Mouse (Mus musculus) heart, postnatal 4 days (tissue): Measurements from ENCODE around the gene Moap1. TPM values are rescaled to one million over a fixed set of nuclear protein-coding genes. Genes with fewer than 3 reads are reported as not detected.

Source experiments
- DNase-seq: peaks from one replicate; pipeline ENCODE4 v3.0.0; 2021
- total RNA-seq, 2 experiments: library from RNA; stranded (reverse); gene quantifications; 2 replicates each; pipeline ENCODE4 v1.2.3; 2021

The Moap1 gene
- total RNA-seq, 2 experiments from 2014 or later = 8.2 to 11.4 TPM

DNA sequence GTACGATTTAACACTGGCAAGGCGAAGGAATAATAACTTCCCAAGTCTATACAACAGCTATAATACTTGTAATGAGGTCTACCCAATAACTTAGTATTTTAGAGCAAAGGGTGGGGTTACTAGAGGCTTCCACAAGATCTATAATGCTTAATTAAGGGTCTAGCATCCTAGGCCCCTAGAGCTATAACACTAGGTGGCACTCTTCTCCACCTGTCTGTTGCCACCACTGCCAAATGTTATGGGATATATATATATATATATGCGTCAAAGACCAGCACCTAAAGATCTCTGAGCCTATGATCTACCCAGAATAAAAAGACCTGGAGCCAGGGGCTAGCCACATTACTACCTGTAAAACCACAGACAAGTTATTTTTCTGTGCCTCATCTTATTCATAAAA lies 3.2 kb downstream of the Moap1 start:
- DNase-seq = no peak

- no peak for DNase-seq
Measured at GRCm38 (mm10) chr12:102739096-102739495, 4.4 kb downstream of the Moap1 start.

DNA sequence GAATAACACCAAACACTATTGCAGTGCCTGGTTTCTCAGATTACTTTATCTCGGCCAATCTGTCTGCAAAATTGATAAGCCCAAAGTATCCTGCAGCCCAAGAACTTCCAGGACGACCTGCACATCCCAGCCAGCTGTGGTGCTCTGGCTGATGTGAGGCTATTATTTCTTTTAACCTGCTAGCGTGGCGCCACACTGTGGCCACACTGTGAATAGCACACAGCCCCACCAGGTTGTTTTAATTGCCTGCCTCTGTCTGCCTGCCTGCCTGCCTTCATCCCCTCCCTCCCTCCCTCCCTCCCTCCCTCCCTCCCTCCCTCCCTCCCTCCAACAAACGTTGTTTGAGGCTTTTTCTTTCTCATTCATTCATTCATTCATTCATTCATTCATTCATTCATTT lies 10.1 kb downstream of the Moap1 start:
- peak; percentile 77 for DNase-seq

- no peak for DNase-seq
Measured at GRCm38 (mm10) chr12:102730798-102731619, 12.5 kb downstream of the Moap1 start.

GRCm38 (mm10) chr12:102729855-102730797 lies 13.3 kb downstream of the Moap1 start:
- peak; percentile 59 for DNase-seq

GRCm38 (mm10) chr12:102725761-102726175 lies 17.7 kb downstream of the Moap1 start:
- DNase-seq = no peak

- DNase-seq = no peak
Measured at GRCm38 (mm10) chr12:102725146-102725545, 18.3 kb downstream of the Moap1 start.

- no peak for DNase-seq
Measured at GRCm38 (mm10) chr12:102723861-102724260, 19.6 kb downstream of the Moap1 start.

DNA sequence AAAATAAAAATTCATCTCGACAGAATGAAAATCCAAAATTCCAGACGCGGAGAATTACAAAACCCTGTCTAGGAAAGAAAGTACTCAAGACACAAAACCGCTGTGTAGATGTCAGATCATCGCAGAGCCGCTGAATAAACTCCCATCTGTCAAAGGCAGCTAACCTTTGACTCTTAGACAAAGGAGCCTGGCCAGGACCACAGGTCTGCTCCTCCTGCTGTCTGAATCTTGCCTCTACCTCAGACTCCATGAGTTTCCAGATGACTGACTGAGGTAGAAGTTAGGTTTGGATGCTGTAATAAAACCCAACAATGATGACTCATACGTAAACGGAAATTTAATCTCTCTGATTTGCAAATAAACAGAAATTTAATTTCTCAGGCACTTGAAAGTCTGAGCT lies 20.5 kb downstream of the Moap1 start:
- no peak for DNase-seq

DNA sequence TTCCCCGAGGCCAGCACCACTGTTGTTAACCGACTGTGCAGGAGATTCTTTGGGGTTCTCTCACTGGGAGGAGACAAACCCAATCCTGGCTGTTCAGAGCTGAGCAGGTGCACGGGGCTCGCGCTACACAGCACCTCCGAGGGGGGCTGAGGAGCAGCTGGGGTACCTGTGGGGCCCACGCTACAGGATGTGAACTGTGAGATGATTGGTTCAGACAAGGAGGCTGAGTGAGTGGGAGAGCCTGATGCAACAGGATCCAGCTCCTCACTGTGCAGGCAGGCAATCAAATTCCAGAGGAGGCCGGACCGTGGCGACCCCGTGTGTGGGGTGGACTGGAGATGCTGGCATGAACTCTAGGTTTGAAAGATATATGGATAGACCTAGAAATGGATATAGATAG lies 21.0 kb downstream of the Moap1 start:
- DNase-seq = no peak

- DNase-seq = peak; percentile 51
Measured at GRCm38 (mm10) chr12:102719552-102720315, 23.7 kb downstream of the Moap1 start.

DNA sequence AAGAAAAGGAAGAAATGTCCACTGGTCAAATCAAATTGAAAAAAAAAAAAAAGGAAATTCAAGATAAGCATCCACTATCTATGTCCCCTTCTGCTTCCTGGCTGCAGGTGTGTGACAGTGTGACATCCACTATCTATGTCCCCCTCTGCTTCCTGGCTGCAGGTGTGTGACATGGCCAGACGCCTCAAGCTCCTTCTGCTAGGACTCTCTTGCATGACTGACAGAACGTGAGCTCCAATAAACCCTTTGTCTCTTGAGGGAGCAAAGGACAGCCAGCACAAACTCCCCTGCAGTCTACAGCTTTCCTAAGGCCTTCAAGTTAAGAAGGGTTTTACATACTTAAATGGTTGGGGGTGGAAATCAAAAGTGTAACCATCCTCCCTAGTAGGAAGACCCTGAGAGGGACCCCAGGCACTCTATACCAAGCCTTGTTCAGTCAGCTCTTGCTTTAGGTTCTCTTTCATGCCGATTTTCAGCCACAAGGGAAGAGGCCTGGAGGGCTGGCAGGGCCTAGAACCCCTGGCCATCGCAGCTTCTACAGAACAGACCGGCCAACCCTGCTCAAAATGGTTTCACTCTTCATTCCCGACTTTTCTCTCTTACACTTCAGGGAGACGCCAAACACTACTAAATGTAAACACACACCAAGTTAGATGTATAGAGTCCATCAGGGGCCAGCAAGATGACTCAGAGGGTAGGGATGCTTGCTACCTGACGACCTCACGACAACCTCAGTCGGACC lies 28.6 kb downstream of the Moap1 start:
- DNase-seq = no peak

DNA sequence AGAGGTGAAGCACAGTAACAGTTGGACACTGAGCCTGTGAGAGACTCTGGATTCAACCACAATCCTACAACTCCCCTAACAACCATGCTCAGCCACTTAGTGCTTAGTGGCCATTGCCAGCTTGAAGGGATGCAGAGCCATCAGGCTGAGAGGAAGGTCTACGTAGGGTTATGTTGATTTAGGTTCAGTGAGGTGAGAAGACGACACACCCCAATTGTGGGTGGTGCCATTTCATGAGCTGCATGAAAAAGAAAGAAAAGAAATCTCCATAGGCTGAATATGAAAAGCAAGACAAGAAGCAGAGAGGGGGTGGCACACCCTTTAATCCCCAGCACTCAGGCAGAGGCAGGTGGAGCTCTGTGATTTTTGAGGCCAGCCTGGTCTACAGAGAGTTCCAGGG lies 29.3 kb downstream of the Moap1 start:
- DNase-seq = no peak

GRCm38 (mm10) chr12:102713153-102713865 lies 30.2 kb downstream of the Moap1 start:
- DNase-seq = no peak

DNA sequence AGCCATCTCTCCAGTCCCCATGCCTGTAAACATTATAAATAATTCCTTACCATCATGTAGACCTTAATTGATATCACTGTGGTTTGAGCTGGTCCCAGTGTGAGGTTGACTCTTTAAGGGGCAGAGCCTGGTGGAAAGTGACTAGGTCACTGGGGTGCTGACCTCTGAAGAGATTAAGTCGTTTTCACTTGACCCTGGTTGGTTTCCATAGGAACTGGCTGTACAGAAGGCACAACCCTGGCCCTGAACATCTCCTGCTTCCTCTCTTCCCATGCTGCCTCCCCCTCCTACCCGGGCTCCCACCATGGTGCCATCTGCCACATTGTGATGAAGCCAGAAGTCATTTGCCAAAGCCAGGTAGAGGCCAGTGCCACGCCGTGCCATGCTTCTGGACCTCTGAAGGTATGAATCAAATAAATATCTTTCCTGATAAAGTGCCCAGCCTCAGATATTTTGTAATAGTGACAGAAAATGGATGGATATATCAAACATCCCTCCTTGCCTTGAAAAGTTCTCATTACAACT lies 32.5 kb downstream of the Moap1 start:
- no peak for DNase-seq

DNA sequence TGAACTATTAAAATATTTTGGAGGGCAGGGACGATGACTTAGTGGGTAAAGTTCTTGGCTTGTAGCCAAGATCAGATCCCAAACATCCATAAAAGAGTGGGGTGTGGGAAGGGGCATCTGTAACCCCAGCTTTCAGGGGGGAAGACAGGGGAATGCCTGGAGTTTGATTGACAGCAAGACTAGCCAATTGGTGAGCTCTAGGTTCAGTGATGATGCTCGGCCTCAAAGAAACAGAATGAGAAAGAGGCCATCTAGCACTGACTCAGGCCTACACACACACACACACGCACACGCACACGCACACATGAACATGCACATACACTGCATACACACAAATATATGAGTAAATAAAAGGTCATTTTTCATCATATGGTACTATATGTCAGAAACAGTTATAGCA lies 33.6 kb downstream of the Moap1 start:
- DNase-seq = no peak

DNA sequence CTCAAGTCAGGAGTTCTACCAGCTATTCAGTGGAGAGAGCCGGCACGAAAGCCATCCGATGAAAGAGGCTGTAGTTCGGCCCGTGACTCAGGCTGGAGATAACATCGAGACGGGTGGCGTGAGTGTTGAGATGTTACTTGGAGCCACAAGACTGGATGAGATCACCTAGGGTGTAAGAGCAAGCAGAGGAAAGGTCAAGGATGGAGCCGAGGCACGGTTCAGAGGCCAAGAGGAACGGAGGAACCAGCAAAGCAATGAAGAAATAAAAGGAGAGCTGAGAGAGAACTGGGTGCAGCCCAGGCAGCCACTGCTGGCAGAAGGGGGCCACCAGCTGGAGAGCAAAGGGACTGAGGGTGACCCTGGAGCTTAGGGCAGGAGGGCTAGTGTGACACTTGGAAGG lies 35.2 kb downstream of the Moap1 start:
- peak; percentile 63 for DNase-seq

GRCm38 (mm10) chr12:102706833-102707463 lies 36.5 kb downstream of the Moap1 start:
- no peak for DNase-seq

- DNase-seq = no peak
Measured at GRCm38 (mm10) chr12:102705906-102706640, 37.4 kb downstream of the Moap1 start.
